In genomic region chr17:83214674-83215528, GRCm38 (mm10) we compare ENCODE assay signal across 8 mouse cellular contexts. TPM values are rescaled to one million over a fixed set of nuclear protein-coding genes. Genes with fewer than 3 reads are reported as not detected.
DNase-seq lines count a peak whose midpoint lies in the region; ATAC-seq and TF ChIP-seq lines count a peak whose summit lies in the region.

Gene Pkdcc (plus strand): TSS chr17:83215292.

- WGBS in embryonic facial prominence, embryonic 15.5 days, result under 1% methylated on average over 87 of the region's 105 CpGs
- WGBS in heart, embryonic 11.5 days (ENCODE audit: insufficient replicate concordance), result 2% methylated on average over 57 of the region's 105 CpGs
- WGBS in kidney, embryonic 16.5 days, result under 1% methylated on average over 52 of the region's 105 CpGs
- WGBS in liver, embryonic 11.5 days, result under 1% methylated on average over 86 of the region's 105 CpGs
- 2% methylated on average over 47 of the region's 105 CpGs for WGBS in stomach, embryonic 15.5 days

- H3K27me3 ChIP-seq in embryonic facial prominence, embryonic 15.5 days, result peaks cover 53% of the 10 kb centered on the region
- H3K27me3 ChIP-seq in heart, embryonic 11.5 days (ENCODE audit: control insufficient read depth, insufficient read depth, low read length), result no peaks in the 10 kb centered on the region
- H3K27me3 ChIP-seq in kidney, embryonic 16.5 days (ENCODE audit: insufficient read depth, low read length), result no peaks in the 10 kb centered on the region
- H3K27me3 ChIP-seq in liver, embryonic 11.5 days (replicated peaks; ENCODE audit: control insufficient read depth, insufficient read depth, low read length), result peaks cover 29% of the 10 kb centered on the region
- H3K27me3 ChIP-seq in myocyte (ENCODE audit: control insufficient read depth, insufficient read depth, insufficient read length), result no peaks in the 10 kb centered on the region
- no peaks in the 10 kb centered on the region for H3K27me3 ChIP-seq in stomach, embryonic 15.5 days (replicated peaks)

- TF ChIP-seq POLR2A in myocyte (IDR thresholded peaks at IDR 0.05; ENCODE audit: insufficient read length, low read depth), result peak; percentile 58

- peak within 1 kb of the TSS; percentile 58 for H3K27ac ChIP-seq in embryonic facial prominence, embryonic 15.5 days (replicated peaks)
- peak within 1 kb of the TSS; percentile 96 for H3K27ac ChIP-seq in heart, embryonic 11.5 days (ENCODE audit: low read depth, low read length)
- H3K27ac ChIP-seq in kidney, embryonic 16.5 days (ENCODE audit: low read length), result peak within 1 kb of the TSS; percentile 85
- H3K27ac ChIP-seq in liver, embryonic 11.5 days (ENCODE audit: low read depth, low read length), result peak within 1 kb of the TSS; percentile 89
- H3K27ac ChIP-seq in stomach, embryonic 15.5 days, result peak within 1 kb of the TSS; percentile 86

- peak within 1 kb of the TSS; percentile 77 for H3ac ChIP-seq in myocyte (ENCODE audit: control insufficient read depth, insufficient read length)

- H3K4me3 ChIP-seq in embryonic facial prominence, embryonic 15.5 days (replicated peaks), result peak within 1 kb of the TSS; percentile 69
- peak within 1 kb of the TSS; percentile 94 for H3K4me3 ChIP-seq in heart, embryonic 11.5 days (ENCODE audit: low read depth, low read length)
- H3K4me3 ChIP-seq in kidney, embryonic 16.5 days (ENCODE audit: low read length), result peak within 1 kb of the TSS; percentile 78
- peak within 1 kb of the TSS; percentile 78 for H3K4me3 ChIP-seq in liver, embryonic 11.5 days (ENCODE audit: low read depth, low read length)
- H3K4me3 ChIP-seq in myocyte, result peak within 1 kb of the TSS; percentile 28
- H3K4me3 ChIP-seq in stomach, embryonic 15.5 days (replicated peaks), result peak within 1 kb of the TSS; percentile 92

- H3K9me3 ChIP-seq in embryonic facial prominence, embryonic 15.5 days (replicated peaks), result no peaks in the 10 kb centered on the region
- no peaks in the 10 kb centered on the region for H3K9me3 ChIP-seq in heart, embryonic 11.5 days (replicated peaks; ENCODE audit: control insufficient read depth, low read length)
- H3K9me3 ChIP-seq in kidney, embryonic 16.5 days (ENCODE audit: low read length), result no peaks in the 10 kb centered on the region
- no peaks in the 10 kb centered on the region for H3K9me3 ChIP-seq in liver, embryonic 11.5 days (ENCODE audit: control insufficient read depth, low read length)
- no peaks in the 10 kb centered on the region for H3K9me3 ChIP-seq in stomach, embryonic 15.5 days

- peak within 1 kb of the TSS; percentile 55 for H3K9ac ChIP-seq in embryonic facial prominence, embryonic 15.5 days
- peak within 1 kb of the TSS; percentile 99 for H3K9ac ChIP-seq in heart, embryonic 11.5 days (ENCODE audit: low read depth, low read length)
- H3K9ac ChIP-seq in kidney, embryonic 16.5 days (replicated peaks; ENCODE audit: low read length), result peak within 1 kb of the TSS; percentile 99
- H3K9ac ChIP-seq in liver, embryonic 11.5 days (ENCODE audit: low read depth, low read length), result peak within 1 kb of the TSS; percentile 81
- peak within 1 kb of the TSS; percentile 96 for H3K9ac ChIP-seq in stomach, embryonic 15.5 days

- no peaks in the 10 kb centered on the region for H3K36me3 ChIP-seq in embryonic facial prominence, embryonic 15.5 days
- no peaks in the 10 kb centered on the region for H3K36me3 ChIP-seq in heart, embryonic 11.5 days (ENCODE audit: control insufficient read depth, insufficient read depth, low read length)
- peaks cover 3% of the 10 kb centered on the region; the same call in 1 of the 2 replicates for H3K36me3 ChIP-seq in kidney, embryonic 16.5 days (ENCODE audit: insufficient read depth, low read length)
- H3K36me3 ChIP-seq in liver, embryonic 11.5 days (ENCODE audit: control insufficient read depth, insufficient read depth, low read length), result no peaks in the 10 kb centered on the region; the same call in 1 of the 2 replicates
- H3K36me3 ChIP-seq in myocyte (ENCODE audit: control insufficient read depth, insufficient read depth), result no peaks in the 10 kb centered on the region
- H3K36me3 ChIP-seq in stomach, embryonic 15.5 days, result no peaks in the 10 kb centered on the region

- H3K79me2 ChIP-seq in myocyte (ENCODE audit: control insufficient read depth, insufficient read depth), result peaks cover 4% of the 10 kb centered on the region

- peaks cover 34% of the 10 kb centered on the region for H3K4me1 ChIP-seq in embryonic facial prominence, embryonic 15.5 days
- peaks cover 44% of the 10 kb centered on the region for H3K4me1 ChIP-seq in heart, embryonic 11.5 days (ENCODE audit: control insufficient read depth, insufficient read depth, low read length)
- peaks cover 45% of the 10 kb centered on the region for H3K4me1 ChIP-seq in kidney, embryonic 16.5 days (ENCODE audit: insufficient read depth, low read length)
- peaks cover 24% of the 10 kb centered on the region for H3K4me1 ChIP-seq in liver, embryonic 11.5 days (replicated peaks; ENCODE audit: control insufficient read depth, insufficient read depth, low read length)
- peaks cover 51% of the 10 kb centered on the region for H3K4me1 ChIP-seq in stomach, embryonic 15.5 days

- peak within 1 kb of the TSS; percentile 92 for H3K4me2 ChIP-seq in embryonic facial prominence, embryonic 15.5 days (replicated peaks)
- peak within 1 kb of the TSS; percentile 85 for H3K4me2 ChIP-seq in heart, embryonic 11.5 days
- H3K4me2 ChIP-seq in kidney, embryonic 16.5 days (replicated peaks; ENCODE audit: low read depth, low read length), result peak within 1 kb of the TSS; percentile 74
- peak within 1 kb of the TSS; percentile 83 for H3K4me2 ChIP-seq in liver, embryonic 11.5 days
- peak within 1 kb of the TSS; percentile 93 for H3K4me2 ChIP-seq in myocyte (ENCODE audit: low read depth)
- H3K4me2 ChIP-seq in stomach, embryonic 15.5 days, result peak within 1 kb of the TSS; percentile 92

- peak; percentile 34 for DNase-seq in CD4-positive, CD25-positive, alpha-beta regulatory T cell, adult 2 months (ENCODE audit: low read depth, low spot score)
- DNase-seq in liver, embryonic 11.5 days (ENCODE audit: low spot score), result peak; percentile 85

- no peak for ATAC-seq in CD4-positive, CD25-positive, alpha-beta regulatory T cell, adult 4 months
- peak; percentile 89 for ATAC-seq in embryonic facial prominence, embryonic 15.5 days (ENCODE audit: insufficient number of reproducible peaks, low FRiP score, low TSS enrichment, low read depth)
- ATAC-seq in heart, embryonic 11.5 days (replicated peaks; ENCODE audit: insufficient number of reproducible peaks, low FRiP score, low TSS enrichment), result peak; percentile 80
- peak; percentile 90 for ATAC-seq in kidney, embryonic 16.5 days (ENCODE audit: low FRiP score, low TSS enrichment)
- peak; percentile 76 for ATAC-seq in liver, embryonic 11.5 days (replicated peaks; ENCODE audit: low FRiP score)
- ATAC-seq in stomach, embryonic 15.5 days (ENCODE audit: insufficient read depth, low FRiP score, low read depth), result peak; percentile 86

TF ChIP-seq in myocyte, 11 proteins besides CTCF, POLR2A, EP300 and RAD21:
- TF ChIP-seq MYOD1 (IDR thresholded peaks at IDR 0.05; ENCODE audit: control insufficient read depth in 1 of 3, insufficient read length in 2 of 3, low read depth in 2 of 3), result peak in 1 of 3 experiments; percentile 11
- no peak for TF ChIP-seq MAX (IDR thresholded peaks at IDR 0.05; ENCODE audit: low read depth)
- no peak for TF ChIP-seq POLR2AphosphoS2 (IDR thresholded peaks at IDR 0.05; ENCODE audit: insufficient read length, low read depth)
- no peak for TF ChIP-seq MYOG (IDR thresholded peaks at IDR 0.05; ENCODE audit: control insufficient read depth in 1 of 3, insufficient read depth in 1 of 3, insufficient read length in 2 of 3, low read depth in 2 of 3)

RNA-seq across cellular contexts. Expression of gene Pkdcc, which starts in this region (rescaled TPM):
- polyA plus RNA-seq in CD4-positive, CD25-positive, alpha-beta regulatory T cell, adult 4 months (2017; shearing (Covaris generic)), result not detected
- 8.6 and 10.3 TPM in 2 replicates for polyA plus RNA-seq in embryonic facial prominence, embryonic 15.5 days (2015; fragmentation: Nextera tagmentation; extraction: Ambion mirVana)
- polyA plus RNA-seq in heart, embryonic 11.5 days (2014; fragmentation: Nextera tagmentation; extraction: Ambion mirVana), result 17.9 and 18.0 TPM in 2 replicates
- 29.9 and 31.6 TPM in 2 replicates for polyA plus RNA-seq in kidney, embryonic 16.5 days (2015; fragmentation: Nextera tagmentation; extraction: Ambion mirVana)
- polyA plus RNA-seq in liver, embryonic 11.5 days (2014; fragmentation: Nextera tagmentation; extraction: Ambion mirVana), result 14.3 and 19.4 TPM in 2 replicates
- 14.1 TPM for polyA plus RNA-seq in myocyte (2012; fragmentation: generic; extraction: Trizol)
- polyA plus RNA-seq in stomach, embryonic 15.5 days (2015; fragmentation: Nextera tagmentation; extraction: Ambion mirVana), result 24.6 and 29.7 TPM in 2 replicates

Comparison
In these comparisons a context has a peak if more than half of its experiments do, and no peak if none do; other contexts are left out.
1. H3K4me3 ChIP-seq: peak in every context shown above with its lines; median percentile 94 in heart, embryonic 11.5 days; 92 in stomach, embryonic 15.5 days; 78 in kidney, embryonic 16.5 days; 78 in liver, embryonic 11.5 days; 69 in embryonic facial prominence, embryonic 15.5 days; 28 in myocyte.